Mouse (Mus musculus) C2C12 (cell line): ENCODE measurements around the gene Slc41a2. TPM values are rescaled to one million over a fixed set of nuclear protein-coding genes. Genes with fewer than 3 reads are reported as not detected.

ENCODE experiments used
- H3K27me3 ChIP-seq: one replicate; pipeline ENCODE4 v1.6.1; 2011; ENCODE audit not compliant: control insufficient read depth, insufficient read depth, insufficient read length
- H3K36me3 ChIP-seq: one replicate; pipeline ENCODE4 v1.6.1; 2011; ENCODE audit not compliant: control insufficient read depth, insufficient read depth
- H3K4me3 ChIP-seq: one replicate; pipeline ENCODE4 v1.5.1; 2011; ENCODE audit warnings: mild to moderate bottlenecking, control low read depth; ENCODE audit not compliant: poor library complexity, insufficient read depth, severe bottlenecking
- H3K79me2 ChIP-seq: one replicate; pipeline ENCODE4 v1.6.1; 2011; ENCODE audit not compliant: control insufficient read depth, insufficient read depth
- H3K79me3 ChIP-seq: one replicate; pipeline ENCODE4 v1.6.1; 2011; ENCODE audit warnings: low read depth, control low read depth
- H3ac ChIP-seq: one replicate; pipeline ENCODE3; 2011; ENCODE audit warnings: low read depth; ENCODE audit not compliant: control insufficient read depth, insufficient read length
- CEBPB ChIP-seq: IDR thresholded peaks from one replicate; pipeline ENCODE4 v1.6.1; 2011; ENCODE audit warnings: low read depth, mild to moderate bottlenecking, control low read depth, moderate library complexity
- CTCF ChIP-seq: IDR thresholded peaks from one replicate; pipeline ENCODE4 v1.5.1; 2011; ENCODE audit not compliant: control insufficient read depth, insufficient read depth, insufficient read length
- FOSL1 ChIP-seq: IDR thresholded peaks from one replicate; pipeline ENCODE4 v1.8.0; 2011; ENCODE audit warnings: mild to moderate bottlenecking, low read length; ENCODE audit not compliant: poor library complexity, insufficient read depth, severe bottlenecking
- MAX ChIP-seq: IDR thresholded peaks from one replicate; pipeline ENCODE4 v1.6.1; 2011; ENCODE audit warnings: mild to moderate bottlenecking, control low read depth
- MYOD1 ChIP-seq: IDR thresholded peaks from one replicate; pipeline ENCODE4 v1.6.1; 2011; ENCODE audit warnings: low read depth; ENCODE audit not compliant: control insufficient read depth, insufficient read length
- MYOG ChIP-seq: IDR thresholded peaks from one replicate; pipeline ENCODE4 v1.6.1; 2011; ENCODE audit not compliant: control insufficient read depth, insufficient read length; ENCODE audit errors: extremely low read depth
- USF1 ChIP-seq: IDR thresholded peaks from one replicate; pipeline ENCODE4 v1.6.1; 2011; ENCODE audit warnings: low read depth, mild to moderate bottlenecking, control low read depth, moderate library complexity
- polyA plus RNA-seq: library from polyadenylated mRNA; unstranded; fragments of >200 nt; fragmentation: generic; extraction: Trizol; gene quantifications from one replicate; pipeline ENCODE4 v1.2.1, GENCODE M21; 2012; ENCODE audit warnings: missing spikeins

Gene Slc41a2
- polyA plus RNA-seq, 1 experiment: 6.5 TPM

DNA sequence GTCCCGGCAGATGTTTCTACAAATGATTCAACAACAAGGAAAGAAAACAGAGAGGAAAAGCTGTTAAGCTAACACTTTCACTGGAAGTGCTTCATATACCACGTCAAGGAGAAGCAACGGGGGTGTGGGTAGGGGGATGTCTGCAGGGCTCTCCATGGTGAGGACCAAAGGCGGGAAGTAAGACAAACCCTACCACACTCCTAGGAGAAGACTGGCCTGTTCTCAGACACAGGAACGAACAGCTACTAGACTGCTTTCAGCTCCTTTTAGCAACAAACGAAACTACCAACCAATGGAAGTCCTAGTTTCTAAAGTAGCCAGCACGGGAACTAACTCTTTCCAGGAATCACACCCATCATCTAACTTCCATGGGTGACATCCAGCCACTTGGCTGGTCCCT is 89.6 kb downstream of the Slc41a2 start:
- Histone ChIP-seq H3K79me2 (no peaks in the 10 kb centered on the region), H3K79me3 (no peaks in the 10 kb centered on the region), H3K27me3 (no peaks in the 10 kb centered on the region), H3K4me3 (no peak overlapping the region), H3K36me3 (peaks cover 19% of the 10 kb centered on the region), H3ac (no peak overlapping the region)
- TF ChIP-seq FOSL1: no peak
- no peak for TF ChIP-seq MYOD1
- no peak for TF ChIP-seq MAX
- TF ChIP-seq CEBPB: no peak
- TF ChIP-seq MYOG: no peak
- TF ChIP-seq CTCF: no peak
- TF ChIP-seq USF1: no peak

DNA sequence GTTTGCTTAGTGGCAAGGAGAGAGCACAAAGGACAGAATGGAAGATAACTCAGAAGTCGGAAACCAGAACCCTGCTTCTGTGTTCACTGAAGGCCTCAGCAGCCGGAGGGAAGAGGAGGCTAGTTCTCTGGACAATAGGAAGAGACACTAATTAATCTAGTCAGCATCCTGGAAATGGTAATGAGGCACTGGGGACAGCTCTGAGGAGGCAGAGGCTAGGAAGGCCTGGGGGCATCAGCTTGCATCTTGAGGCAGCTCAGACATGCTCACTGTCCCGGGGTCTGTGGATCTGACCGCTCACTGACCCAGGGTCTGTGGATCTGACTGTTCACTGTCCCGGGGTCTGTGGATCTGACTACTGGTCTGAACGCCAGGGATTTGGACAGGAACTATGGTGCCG is 92.0 kb downstream of the Slc41a2 start:
- no peak overlapping the region for H3K4me3 ChIP-seq
- H3K36me3 ChIP-seq: peaks cover 16% of the 10 kb centered on the region
- H3ac ChIP-seq: no peak overlapping the region
- H3K27me3 ChIP-seq: no peaks in the 10 kb centered on the region
- H3K79me2 ChIP-seq: no peaks in the 10 kb centered on the region
- H3K79me3 ChIP-seq: no peaks in the 10 kb centered on the region
- no peak for TF ChIP-seq MAX
- TF ChIP-seq MYOG: no peak
- no peak for TF ChIP-seq CEBPB
- no peak for TF ChIP-seq MYOD1

DNA sequence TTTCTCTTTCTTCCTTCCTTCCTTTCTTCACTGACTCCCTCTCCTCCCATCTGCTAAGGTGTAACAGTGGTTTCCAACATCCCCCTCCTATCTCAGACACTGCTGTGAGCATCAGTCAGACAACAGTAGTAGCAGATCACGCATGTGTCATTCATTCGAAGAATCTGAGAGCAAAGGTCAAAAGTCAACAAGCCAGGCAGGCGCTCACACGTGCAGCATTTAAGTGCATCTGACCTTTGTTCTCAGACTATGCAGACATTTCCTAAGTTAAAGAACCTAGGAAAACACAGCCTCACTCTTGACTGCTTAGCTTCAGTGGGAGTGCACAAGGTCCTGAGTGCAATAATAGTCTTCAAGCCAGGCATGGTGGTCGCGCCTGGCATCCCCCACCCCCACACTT is 93.6 kb downstream of the Slc41a2 start:
- Histone ChIP-seq H3K79me3 (no peaks in the 10 kb centered on the region), H3K4me3 (no peak overlapping the region), H3K36me3 (peaks cover 12% of the 10 kb centered on the region), H3ac (no peak overlapping the region), H3K79me2 (no peaks in the 10 kb centered on the region), H3K27me3 (no peaks in the 10 kb centered on the region)
- TF ChIP-seq USF1 (no peak), FOSL1 (no peak), MYOG (no peak), CEBPB (no peak), MYOD1 (no peak), CTCF (no peak), MAX (no peak)

DNA sequence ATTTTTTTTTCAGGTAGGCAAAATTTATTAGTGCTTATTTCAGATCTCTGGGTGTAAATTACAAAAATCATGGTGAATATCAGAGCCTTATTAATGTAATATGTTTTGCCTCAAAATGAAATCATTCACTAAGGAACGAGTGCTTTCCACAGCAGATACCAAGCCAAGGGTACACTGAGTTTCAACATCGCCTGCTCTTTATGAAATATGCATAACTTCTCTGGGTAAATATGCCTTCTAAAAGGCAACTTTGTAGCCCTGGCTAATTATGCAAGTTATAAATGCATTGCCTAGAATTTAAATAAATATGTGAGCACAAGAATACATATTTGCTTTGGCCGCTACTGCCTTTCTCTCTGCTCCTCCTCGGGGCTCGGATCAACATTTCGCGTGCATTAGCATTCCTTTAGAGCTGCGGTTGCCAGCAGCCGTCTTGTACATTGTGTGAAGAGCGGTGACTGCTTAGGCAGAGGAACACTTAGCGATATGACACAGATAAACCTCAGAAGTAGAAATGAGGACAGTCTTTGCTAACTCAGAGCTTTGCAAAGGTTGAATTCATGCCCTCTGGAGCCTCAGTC is 95.5 kb downstream of the Slc41a2 start:
- H3ac ChIP-seq: no peak overlapping the region
- peaks cover 12% of the 10 kb centered on the region for H3K36me3 ChIP-seq
- TF ChIP-seq MYOD1: no peak
- no peak for TF ChIP-seq MAX
- TF ChIP-seq CTCF: no peak
- TF ChIP-seq FOSL1: no peak
- no peak for TF ChIP-seq USF1
- TF ChIP-seq MYOG: no peak
- no peak for TF ChIP-seq CEBPB
- H3K4me3 ChIP-seq: no peak overlapping the region
- no peaks in the 10 kb centered on the region for H3K79me2 ChIP-seq
- H3K79me3 ChIP-seq: no peaks in the 10 kb centered on the region
- no peaks in the 10 kb centered on the region for H3K27me3 ChIP-seq

DNA sequence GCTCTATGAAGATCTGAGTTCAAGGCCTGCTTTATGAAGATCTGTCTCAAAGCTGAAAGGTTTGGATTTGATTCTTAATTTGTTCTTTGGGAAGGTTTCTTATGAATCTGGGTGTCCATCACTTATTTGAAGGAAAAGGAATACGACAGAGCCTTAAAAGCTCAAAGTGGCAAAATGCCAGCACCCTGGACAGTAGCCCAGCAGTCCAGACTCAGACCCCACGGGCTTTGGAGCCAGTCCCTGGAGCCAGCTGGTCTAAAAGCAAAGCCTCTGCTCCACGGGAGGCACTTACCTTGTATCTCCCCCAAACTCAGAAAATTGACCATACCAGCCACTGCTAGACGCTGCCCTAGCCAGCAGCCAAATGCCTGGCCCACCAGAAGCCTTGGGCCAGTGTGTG is 103.3 kb downstream of the Slc41a2 start:
- H3ac ChIP-seq: no peak overlapping the region
- H3K4me3 ChIP-seq: no peak overlapping the region
- TF ChIP-seq CEBPB (no peak), CTCF (no peak), USF1 (no peak), MYOG (no peak), MYOD1 (no peak), MAX (no peak), FOSL1 (no peak)

DNA sequence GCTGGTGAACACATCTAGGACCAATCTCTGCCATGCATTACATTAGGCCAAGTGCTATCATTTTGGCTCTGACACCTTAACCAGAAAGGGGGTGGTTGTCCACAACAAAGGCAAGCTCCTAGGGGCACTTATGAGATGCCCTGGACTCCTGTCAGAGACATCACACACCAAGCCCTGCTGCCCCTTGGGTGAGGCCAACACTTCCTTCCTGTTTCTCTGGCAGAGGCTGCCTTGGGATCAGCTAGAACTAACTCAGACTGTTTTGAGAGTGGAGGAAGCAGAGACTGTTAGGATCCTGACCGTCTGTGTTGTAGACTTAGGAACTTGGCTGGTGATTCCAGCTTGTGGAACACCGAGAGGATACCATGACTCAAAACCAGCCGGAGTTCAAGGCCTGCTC is 103.7 kb downstream of the Slc41a2 start:
- Histone ChIP-seq H3K79me3 (no peaks in the 10 kb centered on the region), H3K4me3 (no peak overlapping the region), H3K79me2 (no peaks in the 10 kb centered on the region), H3K36me3 (peaks cover 13% of the 10 kb centered on the region), H3ac (no peak overlapping the region), H3K27me3 (no peaks in the 10 kb centered on the region)
- TF ChIP-seq MAX (no peak), FOSL1 (no peak), USF1 (no peak), CTCF (no peak), MYOD1 (no peak), CEBPB (no peak), MYOG (no peak)

More for the DNA sequence above, 103.3 kb downstream of the Slc41a2 start:
- H3K79me3 ChIP-seq: no peaks in the 10 kb centered on the region
- peaks cover 12% of the 10 kb centered on the region for H3K36me3 ChIP-seq
- H3K27me3 ChIP-seq: no peaks in the 10 kb centered on the region
- no peaks in the 10 kb centered on the region for H3K79me2 ChIP-seq
